Mouse (Mus musculus): ENCODE data around the gene Alox5ap. TPM values are rescaled to one million over a fixed set of nuclear protein-coding genes. Genes with fewer than 3 reads are reported as not detected.

Gene Alox5ap
- total RNA-seq, 2 experiments from 2014 or later = 22.0 to 26.3 TPM

- DNase-seq (ENCODE audit: low spot score in 2 of 2) = no peak
Measured at GRCm38 (mm10) chr5:149298234-149298633, 33.7 kb downstream of the Alox5ap start.

- no peak for DNase-seq (ENCODE audit: low spot score in 2 of 2)
Measured at GRCm38 (mm10) chr5:149312884-149313652, 48.5 kb downstream of the Alox5ap start.

GRCm38 (mm10) chr5:149314514-149315081, 50.0 kb downstream of the Alox5ap start:
- DNase-seq (ENCODE audit: low spot score in 2 of 2) = no peak

- no peak for DNase-seq (ENCODE audit: low spot score in 2 of 2)
Measured at GRCm38 (mm10) chr5:149316926-149317325, 52.4 kb downstream of the Alox5ap start.

- no peak for DNase-seq (ENCODE audit: low spot score in 2 of 2)
Measured at GRCm38 (mm10) chr5:149319874-149320323, 55.3 kb downstream of the Alox5ap start.

- peak in 1 of 2 experiments; percentile 31 for DNase-seq (ENCODE audit: low spot score in 2 of 2)
Measured at GRCm38 (mm10) chr5:149320534-149321482, 56.2 kb downstream of the Alox5ap start.

- DNase-seq (ENCODE audit: low spot score in 2 of 2) = no peak
Measured at GRCm38 (mm10) chr5:149321909-149322841, 57.6 kb downstream of the Alox5ap start.

- no peak for DNase-seq (ENCODE audit: low spot score in 2 of 2)
Measured at GRCm38 (mm10) chr5:149322938-149323553, 58.5 kb downstream of the Alox5ap start.

- DNase-seq (ENCODE audit: low spot score in 2 of 2) = no peak
Measured at GRCm38 (mm10) chr5:149324739-149325138, 60.2 kb downstream of the Alox5ap start.

- DNase-seq (ENCODE audit: low spot score in 2 of 2) = no peak
Measured at GRCm38 (mm10) chr5:149329098-149329887, 64.7 kb downstream of the Alox5ap start.

GRCm38 (mm10) chr5:149330601-149331000, 66.0 kb downstream of the Alox5ap start:
- DNase-seq (ENCODE audit: low spot score in 2 of 2) = no peak

GRCm38 (mm10) chr5:149331407-149332143, 67.0 kb downstream of the Alox5ap start:
- DNase-seq (ENCODE audit: low spot score in 2 of 2) = no peak

- DNase-seq (ENCODE audit: low spot score in 2 of 2) = no peak
Measured at GRCm38 (mm10) chr5:149332787-149333186, 68.2 kb downstream of the Alox5ap start.

- no peak for DNase-seq (ENCODE audit: low spot score in 2 of 2)
Measured at GRCm38 (mm10) chr5:149333941-149334698, 69.6 kb downstream of the Alox5ap start.

GRCm38 (mm10) chr5:149335009-149335408, 70.4 kb downstream of the Alox5ap start:
- no peak for DNase-seq (ENCODE audit: low spot score in 2 of 2)

- DNase-seq (ENCODE audit: low spot score in 2 of 2) = peak; percentile 85 to 86
Measured at GRCm38 (mm10) chr5:149335563-149336238, 71.1 kb downstream of the Alox5ap start.

GRCm38 (mm10) chr5:149337148-149337547, 72.6 kb downstream of the Alox5ap start:
- no peak for DNase-seq (ENCODE audit: low spot score in 2 of 2)
